Mouse (Mus musculus) cerebellum, adult 2 months (tissue): ENCODE data around the gene Pdlim7. TPM values are rescaled to one million over a fixed set of nuclear protein-coding genes. Genes with fewer than 3 reads are reported as not detected.

Source experiments
- DNase-seq, 2 experiments: peaks; one replicate each; pipeline ENCODE4 v3.0.0; 2021
- H3K27ac ChIP-seq: fragments of 200-500 bp; 2 replicates; pipeline ENCODE4 v1.5.1; 2012; ENCODE audit warnings: low read length, control low read depth, inconsistent platforms; ENCODE audit not compliant: insufficient read depth
- H3K27me3 ChIP-seq: fragments of 200-500 bp; 2 replicates; pipeline ENCODE4 v1.6.1; 2012; ENCODE audit warnings: inconsistent platforms, mild to moderate bottlenecking, low read length, moderate library complexity; ENCODE audit not compliant: control insufficient read depth, insufficient read depth
- H3K4me1 ChIP-seq: fragments of 200-500 bp; 2 replicates; pipeline ENCODE4 v1.6.1; 2011; ENCODE audit warnings: low read length; ENCODE audit not compliant: control insufficient read depth, insufficient read depth
- H3K4me3 ChIP-seq: fragments of 200-500 bp; replicated peaks from 2 replicates; pipeline ENCODE3; 2011; ENCODE audit warnings: mild to moderate bottlenecking, low read depth, low read length, control low read depth; ENCODE audit not compliant: insufficient read depth
- CTCF ChIP-seq: fragments of 200-500 bp; IDR thresholded peaks from 2 replicates; pipeline ENCODE4 v1.5.1; 2011; ENCODE audit warnings: low read depth, mild to moderate bottlenecking, control low read depth, low read length, moderate library complexity, borderline replicate concordance; ENCODE audit not compliant: insufficient read depth
- POLR2A ChIP-seq: fragments of 200-500 bp; IDR thresholded peaks from 2 replicates; pipeline ENCODE4 v1.6.1; 2011; ENCODE audit warnings: low read length, control low read depth, borderline replicate concordance; ENCODE audit not compliant: insufficient read depth
- WGBS: fragments of 180-500 bp; shearing (Covaris S2); methylation state at CpG from one replicate; pipeline ENCODE4 v1.1.7; 2018; 5-methylcytosine and 5-hydroxymethylcytosine counted together
- polyA plus RNA-seq: library from polyadenylated mRNA; depleted of rRNA; stranded (reverse); fragments of >200 nt; gene quantifications from 2 replicates; pipeline ENCODE4 v1.2.3, GENCODE M21; 2012

Pdlim7 gene
- polyA plus RNA-seq, 1 experiment: 66.8 TPM

DNA sequence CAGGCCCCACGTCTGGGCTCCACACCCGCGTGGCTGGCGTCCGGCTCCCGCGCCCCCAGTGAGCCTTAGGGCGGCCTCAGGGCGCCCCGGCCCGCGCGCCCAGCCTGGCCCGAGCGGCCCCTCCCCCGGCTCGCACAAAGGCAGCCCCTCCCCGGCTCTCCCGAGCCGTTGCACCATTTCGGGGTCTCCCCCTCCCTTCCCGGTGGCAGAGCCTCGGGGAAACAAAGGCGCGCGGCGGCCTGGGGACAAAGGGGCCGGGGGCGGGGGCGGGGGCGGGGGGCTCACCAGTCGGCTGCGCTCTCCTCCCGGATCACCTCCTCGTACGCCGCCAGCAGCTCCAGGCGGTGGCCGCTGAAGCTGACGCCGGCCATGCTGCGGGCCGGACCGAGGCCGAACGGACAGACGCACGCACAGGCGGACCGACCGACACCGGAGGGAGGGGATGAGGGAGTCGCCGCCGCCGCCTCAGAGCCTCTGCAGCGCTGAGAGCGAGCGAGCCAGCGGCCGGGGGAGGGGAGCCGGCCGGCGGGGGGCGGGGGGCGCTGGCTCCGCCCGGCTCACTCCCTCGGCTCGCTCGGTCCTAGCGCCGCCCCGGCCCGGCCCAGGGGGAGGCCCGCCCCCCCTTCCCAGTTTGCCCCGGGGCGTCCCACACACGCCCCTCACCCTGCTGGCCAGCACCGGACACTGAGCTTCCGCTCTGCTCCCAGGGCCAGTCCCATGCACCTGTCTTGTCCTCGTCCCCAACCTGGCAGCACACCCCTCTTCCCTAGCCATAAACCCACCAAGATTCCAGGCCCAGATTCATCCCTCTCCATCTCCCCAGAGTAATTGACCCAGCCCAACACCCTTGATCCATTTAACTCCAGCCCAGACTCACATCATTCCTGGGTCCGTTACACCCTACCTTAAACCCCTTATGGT lies 25.6 kb downstream of the Pdlim7 start, which contains the start of gene Dbn1:
TSS of gene Dbn1 (minus strand) at position 534 of the 921 bp plus-strand sequence.
- peak in 1 of 2 experiments; percentile 43 for DNase-seq
- Histone ChIP-seq H3K4me3 (peak within 1 kb of the TSS; percentile 43), H3K4me1 (peaks cover 4% of the 10 kb centered on the region; the same call in 1 of the 2 replicates), H3K27ac (no peak within 1 kb of the TSS), H3K27me3 (no peaks in the 10 kb centered on the region)
- no peak for TF ChIP-seq CTCF
- 2% methylated on average over 61 of the region's 83 CpGs for WGBS

- TF ChIP-seq CTCF (no peak), POLR2A (no peak)
- WGBS: 1% methylated on average over 29 of the region's 29 CpGs
- no peaks in the 10 kb centered on the region for H3K27me3 ChIP-seq
- no peak overlapping the region for H3K27ac ChIP-seq
- DNase-seq: peak in 1 of 2 experiments; percentile 35
- peaks cover 4% of the 10 kb centered on the region; the same call in 1 of the 2 replicates for H3K4me1 ChIP-seq
- peak overlapping the region; percentile 43 for H3K4me3 ChIP-seq
Observed at GRCm38 (mm10) chr13:55486916-55487577, 26.4 kb downstream of the Pdlim7 start.

DNA sequence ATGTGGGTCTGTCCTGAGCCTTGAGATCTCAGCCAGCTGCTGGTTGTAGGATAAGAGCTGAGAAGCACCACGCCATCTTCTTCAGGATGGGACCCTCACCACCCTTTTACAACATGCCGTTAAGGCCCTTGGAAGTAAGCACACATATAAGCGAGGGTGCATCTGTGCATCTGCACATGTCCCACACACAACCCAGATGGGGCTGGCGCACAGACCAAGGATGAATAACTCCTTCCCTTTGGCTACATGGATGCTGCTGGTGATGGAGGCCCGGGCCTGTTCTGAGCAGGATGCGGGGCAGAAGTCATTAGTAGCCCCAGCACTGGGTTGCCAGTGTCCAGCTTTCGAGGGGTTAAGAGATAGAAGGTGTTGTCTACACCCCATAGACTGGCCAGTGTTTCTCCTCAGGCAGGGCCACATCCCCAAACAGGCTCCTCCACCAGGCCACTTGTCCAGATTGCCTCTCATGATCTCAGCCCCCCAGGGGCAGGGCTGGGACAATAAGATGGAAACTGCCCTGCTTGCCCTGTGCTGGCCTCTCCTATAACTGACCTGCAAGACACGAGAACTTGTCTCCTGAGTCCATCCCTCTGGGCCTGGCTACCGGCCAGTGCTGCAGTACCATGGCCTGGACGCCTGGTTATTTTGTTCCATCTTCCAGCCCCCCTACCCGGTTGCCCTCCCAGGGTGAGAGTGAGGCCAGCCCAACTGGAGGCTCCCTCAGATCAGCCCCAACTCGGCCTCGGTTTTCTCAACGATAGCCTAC lies 27.3 kb downstream of the Pdlim7 start:
- DNase-seq: no peak
- TF ChIP-seq CTCF (no peak), POLR2A (no peak)
- Histone ChIP-seq H3K4me3 (no peak overlapping the region), H3K27ac (no peak overlapping the region), H3K27me3 (no peaks in the 10 kb centered on the region), H3K4me1 (peaks cover 4% of the 10 kb centered on the region; the same call in 1 of the 2 replicates)
- WGBS: 55% methylated on average over 14 of the region's 14 CpGs

GRCm38 (mm10) chr13:55484520-55485088 lies 28.9 kb downstream of the Pdlim7 start:
- Histone ChIP-seq H3K4me1 (peaks cover 4% of the 10 kb centered on the region; the same call in 1 of the 2 replicates), H3K4me3 (no peak overlapping the region), H3K27ac (no peak overlapping the region), H3K27me3 (no peaks in the 10 kb centered on the region)
- no peak for TF ChIP-seq CTCF
- no peak for TF ChIP-seq POLR2A
- 37% methylated on average over 7 of the region's 7 CpGs for WGBS
- DNase-seq: no peak

DNA sequence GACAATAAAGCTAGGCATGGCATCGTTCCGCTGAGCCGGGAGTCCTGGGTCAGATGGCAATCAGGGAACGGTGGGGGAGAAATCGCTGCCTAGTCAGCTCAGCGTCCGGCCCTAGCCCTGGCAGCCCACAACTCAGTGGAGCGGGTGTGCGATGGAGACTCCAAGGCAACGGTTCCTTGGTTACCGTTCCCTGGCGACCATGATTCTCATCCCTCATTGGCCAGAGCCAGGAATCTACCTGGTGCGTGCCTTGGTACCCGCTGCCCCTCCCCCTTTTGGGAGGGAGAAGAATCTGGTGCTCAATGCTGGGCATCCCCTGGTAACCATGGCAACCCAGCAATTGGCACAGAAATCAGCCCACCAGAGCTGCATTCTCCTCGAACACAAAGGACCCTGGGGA lies 29.9 kb downstream of the Pdlim7 start:
- TF ChIP-seq CTCF (no peak), POLR2A (no peak)
- Histone ChIP-seq H3K4me1 (peaks cover 4% of the 10 kb centered on the region; the same call in 1 of the 2 replicates), H3K4me3 (no peak overlapping the region), H3K27ac (no peak overlapping the region), H3K27me3 (no peaks in the 10 kb centered on the region)
- peak in 1 of 2 experiments; percentile 24 for DNase-seq
- WGBS: 9% methylated on average over 15 of the region's 15 CpGs

DNA sequence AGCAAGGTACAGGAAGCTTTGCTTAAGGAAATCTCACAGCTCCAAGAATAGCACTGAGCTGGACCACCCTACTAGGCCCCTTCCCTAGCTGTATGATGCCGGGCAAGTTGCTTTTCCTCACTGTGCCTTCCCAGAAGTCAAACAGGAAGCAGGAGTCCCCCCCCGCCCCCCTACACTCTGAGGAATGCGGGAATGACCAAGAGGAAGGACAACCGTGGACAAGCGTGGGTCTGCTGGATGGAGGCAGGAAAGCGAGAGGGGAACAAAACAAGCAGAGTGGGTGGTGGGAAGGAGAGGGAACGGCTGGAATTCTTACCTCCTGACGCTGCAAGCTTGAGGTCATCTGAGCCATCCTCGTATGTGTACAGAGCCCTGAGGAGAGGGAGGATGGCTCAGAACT lies 30.4 kb downstream of the Pdlim7 start:
- 77% methylated on average over 9 of the region's 9 CpGs for WGBS
- no peak for TF ChIP-seq CTCF
- no peak for TF ChIP-seq POLR2A
- peaks cover 4% of the 10 kb centered on the region; the same call in 1 of the 2 replicates for H3K4me1 ChIP-seq

DNA sequence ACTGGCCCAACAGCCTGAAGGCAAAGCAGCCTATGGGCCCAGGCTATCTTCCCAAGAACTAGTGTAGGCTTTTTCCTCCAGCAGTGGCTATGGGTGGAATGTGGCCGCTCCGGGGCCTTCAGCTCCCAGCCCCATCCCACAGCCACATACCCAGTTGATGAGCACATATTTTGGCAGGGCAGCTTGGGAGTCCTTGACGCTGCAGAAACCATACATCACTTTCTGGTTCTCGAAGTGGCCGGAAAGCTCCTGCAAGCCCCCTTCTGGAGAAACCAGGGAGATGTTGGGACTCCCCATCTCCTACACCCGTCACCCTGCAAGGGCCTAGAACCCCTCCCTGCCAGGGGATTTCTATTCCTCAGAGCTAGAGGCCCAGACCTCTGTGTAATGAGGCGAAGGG lies 30.9 kb downstream of the Pdlim7 start:
- WGBS: 89% methylated on average over 7 of the region's 7 CpGs
- DNase-seq: no peak
- Histone ChIP-seq H3K4me3 (no peak overlapping the region), H3K4me1 (peaks cover 4% of the 10 kb centered on the region; the same call in 1 of the 2 replicates), H3K27ac (no peak overlapping the region), H3K27me3 (no peaks in the 10 kb centered on the region)
- TF ChIP-seq POLR2A: no peak

More for the DNA sequence above, 30.4 kb downstream of the Pdlim7 start:
- no peaks in the 10 kb centered on the region for H3K27me3 ChIP-seq
- H3K4me3 ChIP-seq: no peak overlapping the region
- no peak for DNase-seq
- H3K27ac ChIP-seq: no peak overlapping the region
